Mouse (Mus musculus) central nervous system, embryonic 14 days (tissue): ENCODE measurements around the gene Pip. TPM values are rescaled to one million over a fixed set of nuclear protein-coding genes. Genes with fewer than 3 reads are reported as not detected.

Experiments used
- polyA plus RNA-seq: library from polyadenylated mRNA; depleted of rRNA; stranded (reverse); fragments of >200 nt; gene quantifications from 2 replicates; pipeline ENCODE4 v1.2.3, GENCODE M21; 2012; rRNA removed

Gene Pip
- not detected in 2 replicates for polyA plus RNA-seq

GRCm38 (mm10) chr6:41847235-41847634 lies at the start of gene Pip:
Gene Pip (plus strand): TSS chr6:41847535.

DNA sequence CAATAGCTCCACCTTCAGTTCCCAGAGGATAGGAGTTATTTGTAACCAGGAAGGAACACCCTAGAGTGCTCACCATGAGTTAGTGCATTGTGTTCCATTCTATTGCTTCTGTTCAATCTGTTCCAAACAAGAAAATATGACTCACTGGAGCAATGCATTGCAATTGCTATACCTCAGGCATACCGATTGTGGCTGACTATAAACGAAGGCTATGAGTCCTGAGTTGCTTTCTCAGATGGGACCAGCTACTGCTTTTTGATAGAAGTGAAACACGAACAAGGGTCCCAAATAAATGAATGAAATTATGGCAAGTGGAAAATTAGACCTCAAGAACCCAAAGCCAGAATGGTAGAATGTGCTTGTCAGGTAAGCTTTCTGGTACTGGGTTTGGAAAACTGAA lies 5.4 kb downstream of the Pip start, which contains the start of gene Sval2:
Sval2 (plus strand) TSS at position 301 of the 400 bp plus-strand sequence.

Other genes starting within 250 kb of the Pip start
- 33.5 and 40.0 TPM in 2 replicates for gene Ephb6, start 242.1 kb upstream of the Pip start, polyA plus RNA-seq
- gene Trpv6, start 211.1 kb upstream of the Pip start, polyA plus RNA-seq = 0.04 and 0.19 TPM in 2 replicates
- gene Trpv5, start 166.8 kb upstream of the Pip start, polyA plus RNA-seq = not detected in 2 replicates
- gene Llcfc1, start 163.1 kb upstream of the Pip start, polyA plus RNA-seq = not detected in 2 replicates
- gene Kel, start 143.2 kb upstream of the Pip start, polyA plus RNA-seq = 0.63 and 0.71 TPM in 2 replicates
- gene Olfr459, start 72.4 kb upstream of the Pip start, polyA plus RNA-seq = not detected in 2 replicates
- not detected in 2 replicates for gene Sval2, start 5.5 kb downstream of the Pip start, polyA plus RNA-seq
- gene Sval1, start 104.1 kb downstream of the Pip start, polyA plus RNA-seq = not detected in 2 replicates
- gene Sval3, start 120.6 kb downstream of the Pip start, polyA plus RNA-seq = not detected in 2 replicates
- gene Sva, start 190.9 kb downstream of the Pip start, polyA plus RNA-seq = not detected in 2 replicates